Mouse (Mus musculus) G1E-ER4 (cell line): ENCODE results near the gene Fryl. TPM values are rescaled to one million over a fixed set of nuclear protein-coding genes. Genes with fewer than 3 reads are reported as not detected.

Source experiments
- GATA1 ChIP-seq: IDR thresholded peaks from one replicate; pipeline ENCODE4 v1.8.0; 2012; ENCODE audit warnings: low read length, inconsistent platforms
- polyA plus RNA-seq: library from polyadenylated mRNA; stranded (reverse); fragments of >175 nt; gene quantifications from 2 replicates; pipeline ENCODE4 v1.2.3, GENCODE M21; 2012

Fryl gene
- polyA plus RNA-seq, 1 experiment: 125 TPM

DNA sequence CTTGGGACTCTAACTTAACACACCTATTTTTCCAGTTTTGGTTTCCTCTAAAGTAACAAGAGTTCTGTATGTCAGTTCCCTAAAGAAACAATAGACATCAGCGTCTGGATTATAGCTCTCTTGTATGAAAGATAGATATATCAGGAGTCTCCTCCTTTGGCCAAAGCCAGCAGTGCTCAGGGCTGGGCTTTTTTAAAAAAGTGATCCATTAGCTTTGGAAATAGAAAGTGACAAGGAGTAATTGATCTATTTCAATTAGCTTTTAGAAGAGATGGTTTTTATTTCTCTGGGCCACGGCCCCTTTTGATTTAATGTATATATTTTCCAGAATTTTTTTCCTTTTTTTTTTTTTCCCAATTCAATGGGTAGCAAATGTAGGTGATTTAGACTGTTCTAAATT is 261.5 kb downstream of the Fryl start:
- no peak for TF ChIP-seq GATA1

DNA sequence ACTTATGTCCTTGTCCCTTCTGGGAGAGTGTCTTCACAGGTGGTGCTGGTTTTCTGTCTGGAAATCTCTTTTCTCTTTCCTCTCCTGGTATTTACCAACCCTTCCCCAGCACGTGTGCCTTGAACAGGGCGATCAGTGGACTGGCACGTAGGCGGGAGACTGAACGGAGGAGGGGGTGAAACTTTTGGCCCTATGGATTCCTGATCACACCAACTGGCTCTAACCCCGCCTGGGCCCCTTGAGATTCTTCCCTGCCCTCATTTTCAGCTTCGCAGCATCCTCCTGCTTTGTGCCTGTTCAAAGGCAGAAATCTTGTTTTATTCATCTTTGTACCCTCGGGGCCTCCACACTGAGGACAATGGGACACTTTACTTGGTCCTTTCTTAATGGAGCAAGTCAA is 262.0 kb downstream of the Fryl start:
- no peak for TF ChIP-seq GATA1

DNA sequence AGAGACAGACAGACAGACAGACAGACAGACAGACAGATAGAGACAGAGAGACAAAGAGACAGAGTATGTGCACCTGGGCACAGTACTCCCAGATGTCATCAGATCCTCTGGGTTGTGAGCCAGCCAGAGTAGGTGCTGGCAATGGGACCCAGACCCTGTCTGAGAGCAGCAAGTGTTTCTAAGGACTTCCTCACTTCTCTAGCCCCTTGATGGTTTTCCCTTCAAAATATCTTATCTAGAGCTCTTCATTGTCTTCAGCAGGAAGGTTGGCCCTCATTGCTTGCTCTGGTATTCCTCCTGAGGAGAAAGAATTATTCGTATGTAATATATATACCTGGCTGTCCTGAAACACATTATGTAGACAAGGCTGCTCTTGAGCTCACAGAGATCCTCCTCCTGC is 263.9 kb downstream of the Fryl start:
- TF ChIP-seq GATA1: no peak

GRCm38 (mm10) chr5:72989756-72990155 is 266.7 kb downstream of the Fryl start:
- no peak for TF ChIP-seq GATA1

DNA sequence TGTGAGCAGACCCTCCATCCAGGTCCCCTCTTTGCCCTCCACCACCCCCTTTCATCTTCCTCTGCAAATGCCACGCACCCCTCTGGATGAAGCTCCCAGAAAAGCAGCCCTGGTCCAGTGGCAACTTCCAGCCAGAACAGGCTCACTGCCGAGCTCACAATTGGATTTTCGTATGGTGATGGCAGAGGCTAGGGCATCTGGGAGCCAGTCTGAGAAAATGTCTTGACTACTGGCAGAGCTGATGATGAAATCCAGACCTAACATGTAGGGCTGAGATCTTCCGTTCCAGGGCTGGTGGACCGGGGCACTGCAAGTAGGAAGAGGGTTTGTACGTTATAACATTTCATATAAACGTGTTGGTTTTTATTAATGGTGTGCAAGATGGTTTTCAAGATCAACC is 268.6 kb downstream of the Fryl start:
- TF ChIP-seq GATA1: no peak

DNA sequence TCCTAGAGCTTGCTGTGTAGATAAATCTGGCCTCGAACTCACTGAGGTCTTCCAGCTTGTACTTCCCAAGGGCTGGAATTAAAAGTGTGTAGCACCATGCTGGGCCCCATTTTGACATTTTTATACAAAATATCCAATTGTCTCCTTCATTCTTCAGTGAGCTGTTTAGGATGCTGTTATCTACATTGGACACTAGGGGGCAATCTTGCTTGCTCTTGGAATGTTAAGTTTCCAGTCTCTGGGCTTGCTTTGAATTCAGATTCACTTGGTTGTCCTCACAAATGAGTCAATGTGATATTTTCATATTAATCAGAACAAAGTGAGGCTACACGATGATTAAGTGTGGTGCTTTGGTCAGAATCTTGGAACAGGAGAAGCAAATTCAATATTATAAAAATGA is 272.3 kb downstream of the Fryl start:
- no peak for TF ChIP-seq GATA1

- no peak for TF ChIP-seq GATA1
Observed at GRCm38 (mm10) chr5:72976539-72976938, 279.9 kb downstream of the Fryl start.

DNA sequence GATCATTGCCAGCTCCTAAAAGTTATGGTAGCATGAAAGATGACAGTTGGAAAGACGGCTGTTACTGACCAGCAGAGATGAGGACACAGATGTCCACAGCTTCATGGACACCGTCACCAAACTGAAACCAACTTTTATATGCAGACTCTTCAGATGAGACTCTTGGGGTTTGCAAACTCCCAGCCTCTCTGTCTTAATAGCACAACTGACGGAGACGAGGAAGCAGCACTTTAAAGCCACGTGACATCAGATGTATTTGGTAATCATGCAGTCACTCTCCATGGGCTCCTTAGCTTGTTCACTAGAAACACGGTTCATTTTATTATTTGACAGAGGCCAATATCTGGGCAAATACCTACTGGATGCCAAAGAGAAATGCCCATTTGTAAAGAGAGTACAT is 280.4 kb downstream of the Fryl start:
- TF ChIP-seq GATA1: no peak

DNA sequence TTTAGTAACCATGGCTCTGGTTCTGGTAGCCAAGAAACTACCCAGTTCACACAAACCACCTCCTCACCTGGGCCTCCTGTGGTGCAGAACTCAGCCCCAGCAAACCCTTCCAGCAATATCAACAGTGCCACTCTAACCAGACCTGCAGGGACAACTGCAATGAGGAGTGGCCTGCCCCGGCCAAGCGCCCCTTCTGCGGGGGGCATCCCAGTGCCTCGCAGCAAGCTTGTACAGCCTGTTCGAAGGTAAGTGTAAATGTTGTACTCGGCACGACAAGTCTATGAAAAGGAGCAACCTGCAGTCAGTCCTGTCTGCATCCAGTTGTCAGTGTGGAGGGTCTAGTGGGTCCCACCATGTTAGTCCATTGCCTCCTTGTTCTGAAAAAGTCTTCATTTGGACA is 281.8 kb downstream of the Fryl start, which contains the start of gene Gm10135:
Gene Gm10135, minus strand, starts transcription at position 101 of the 400 bp plus-strand sequence.
- no peak for TF ChIP-seq GATA1

DNA sequence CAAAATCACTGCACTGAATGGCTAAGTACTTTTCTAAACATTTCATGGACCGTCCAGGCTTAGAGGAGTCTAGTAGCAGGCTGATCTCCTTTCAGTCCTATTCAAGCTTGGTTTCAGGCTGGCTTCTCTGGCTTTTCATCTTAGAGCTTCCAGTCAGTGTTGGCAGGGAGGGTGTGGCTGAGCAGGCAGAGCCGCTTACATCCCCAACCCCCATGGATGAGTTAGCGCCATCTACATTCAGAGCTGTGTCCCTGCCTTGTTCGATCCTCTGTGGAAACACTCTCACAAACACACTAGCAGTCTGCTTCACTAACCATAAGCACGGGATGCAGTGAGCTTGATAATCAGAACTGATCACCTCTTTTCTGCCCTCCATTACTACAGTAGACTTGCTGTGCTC is 283.5 kb downstream of the Fryl start:
- TF ChIP-seq GATA1: no peak

DNA sequence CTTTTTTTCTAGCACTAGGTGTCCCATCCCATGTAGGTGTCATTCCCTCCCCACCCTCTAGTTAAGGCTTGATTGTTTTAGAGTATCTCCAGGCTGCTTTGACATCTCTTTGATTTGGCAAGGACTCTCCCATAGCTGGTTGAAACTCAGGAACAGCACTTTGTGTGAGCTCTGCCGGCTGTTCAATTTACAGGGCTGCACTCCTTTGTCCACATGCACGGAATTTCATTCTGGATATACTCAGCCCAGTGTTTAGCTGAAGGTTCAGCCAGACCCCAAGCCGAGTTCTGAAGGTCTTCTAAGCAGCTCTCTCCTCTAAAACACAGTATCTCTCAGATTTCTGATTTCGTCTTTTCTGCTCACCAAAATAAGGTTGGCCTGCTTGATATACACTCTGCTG is 284.0 kb downstream of the Fryl start:
- TF ChIP-seq GATA1: no peak

Other genes starting within 250 kb of the Fryl start
- not detected in 2 replicates for gene Slc10a4, start 249.7 kb downstream of the Fryl start, polyA plus RNA-seq
- gene Ociad1, start 36.2 kb upstream of the Fryl start, polyA plus RNA-seq: 104 and 134 TPM in 2 replicates
- 0.06 TPM in 1 of 2 replicates, not detected in the other for gene Ociad2, start 84.4 kb upstream of the Fryl start, polyA plus RNA-seq
- not detected in 2 replicates for gene Cwh43, start 149.5 kb upstream of the Fryl start, polyA plus RNA-seq
- 12.3 and 22.2 TPM in 2 replicates for gene Dcun1d4, start 224.4 kb upstream of the Fryl start, polyA plus RNA-seq